Mouse (Mus musculus) olfactory bulb, adult 2 months (tissue): ENCODE measurements around the gene Ass1.

Experiments used
- CTCF ChIP-seq: fragments of 200-500 bp; IDR thresholded peaks from 2 replicates; pipeline ENCODE4 v1.5.1; 2012; ENCODE audit warnings: low read depth, mild to moderate bottlenecking, low read length, moderate library complexity; ENCODE audit not compliant: insufficient read depth
- POLR2A ChIP-seq: fragments of 200-500 bp; IDR thresholded peaks from 2 replicates; pipeline ENCODE4 v1.6.1; 2012; ENCODE audit warnings: mild to moderate bottlenecking, low read depth, low read length, moderate library complexity; ENCODE audit not compliant: insufficient read depth

- TF ChIP-seq POLR2A (0 out of 2 replicates have a peak, but pooled peaks have one; percentile 20), CTCF (no peak)
These were observed at the start of gene Ass1 for GRCm38 (mm10) chr2:31469931-31470682.
